Mouse (Mus musculus) c-Kit-positive CD71-positive TER-119-negative erythroid progenitor cells, embryonic 14.5 days (primary cell): ENCODE results near the gene Cd300e.
A peak's percentile ranks its signal among the peaks of the same experiment; 100 is the strongest.

Source experiments
- DNase-seq: peaks from one replicate; pipeline ENCODE4 v3.0.0-alpha.2; 2013; ENCODE audit warnings: low read depth

Cd300e gene

DNA sequence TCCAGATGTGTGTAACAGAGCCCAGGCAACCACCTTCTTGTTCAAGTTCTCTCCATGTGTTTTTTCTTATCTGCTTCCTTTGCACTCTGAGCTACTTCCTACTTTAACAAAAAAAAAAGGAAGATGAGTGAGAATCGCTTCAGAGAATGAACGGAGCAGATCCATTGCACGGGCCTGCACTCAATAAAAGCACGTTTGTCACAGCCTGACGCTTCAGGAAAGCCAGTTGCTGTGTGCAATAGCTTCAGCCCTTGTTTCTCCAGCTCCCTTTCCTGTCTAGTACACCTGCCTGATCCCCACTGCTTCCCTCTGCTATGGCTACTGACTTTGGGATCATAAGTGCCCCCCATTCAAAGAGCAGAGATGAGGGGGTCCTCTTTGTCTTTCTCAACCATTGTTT, at the start of gene Cd300e:
Gene Cd300e, minus strand, starts transcription at position 101 of the 400 bp plus-strand sequence.
- DNase-seq: no peak

DNA sequence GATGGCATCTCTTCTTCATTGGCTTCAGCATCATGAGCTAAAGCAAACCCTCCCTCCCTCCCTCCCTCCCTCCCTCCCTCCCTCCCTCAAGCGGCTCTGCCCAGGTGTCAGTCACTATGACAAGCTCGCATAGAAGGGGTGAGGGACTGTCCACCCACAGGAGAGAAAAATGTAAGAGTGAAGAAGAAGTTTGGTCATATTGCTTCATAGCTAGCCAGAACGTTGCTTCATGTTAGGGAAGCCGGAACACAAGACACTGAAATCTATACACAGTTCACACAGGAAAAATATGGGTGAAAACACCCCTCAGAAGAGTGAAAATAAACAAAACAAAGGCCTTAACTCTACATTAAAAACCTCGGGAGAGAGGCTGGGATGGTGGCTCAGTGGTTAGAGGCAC, 48.3 kb upstream of the Cd300e start:
- no peak for DNase-seq

DNA sequence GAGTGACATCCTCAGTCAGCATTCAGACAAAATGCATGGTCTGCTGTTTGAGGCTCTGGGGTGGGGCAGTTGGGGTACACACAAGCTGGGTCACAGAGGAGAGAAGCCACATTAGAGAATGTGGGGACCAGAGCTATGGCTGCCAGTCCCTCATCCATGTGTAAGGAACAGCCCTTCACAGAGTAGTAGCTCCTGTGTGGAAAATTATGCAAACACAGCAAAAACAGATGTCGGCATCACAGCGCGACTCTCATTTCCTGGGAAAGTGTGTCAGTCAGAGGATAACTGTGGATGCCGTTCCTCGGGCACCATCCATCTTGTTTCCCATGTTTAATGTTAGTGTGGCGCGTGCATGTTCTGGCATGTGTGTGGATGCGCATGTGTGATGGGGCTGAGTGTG, 46.2 kb upstream of the Cd300e start:
- DNase-seq: no peak

DNA sequence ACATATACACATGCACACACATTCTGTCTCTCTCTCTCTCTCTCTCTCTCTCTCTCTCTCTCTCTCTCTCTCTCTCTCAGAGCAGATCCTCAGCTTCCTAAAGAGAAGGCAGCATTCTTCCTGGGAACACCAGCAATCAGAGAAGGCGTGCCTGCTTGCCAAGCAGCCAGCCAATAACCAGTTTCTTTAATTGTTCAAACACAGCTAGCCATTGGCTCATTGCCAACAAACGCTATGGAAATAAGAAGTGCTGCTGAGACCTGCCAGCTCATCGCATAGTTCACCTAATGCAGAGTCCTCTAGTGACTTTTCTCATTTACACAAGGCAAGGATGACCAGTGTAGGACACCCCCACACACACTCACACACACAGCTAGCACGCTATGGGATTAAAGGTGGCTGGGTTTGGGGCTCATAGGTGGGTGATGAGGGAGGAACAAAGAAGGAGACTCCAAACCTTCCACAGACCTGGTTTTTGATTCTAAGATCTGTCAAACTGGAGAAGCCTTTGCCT, 45.5 kb upstream of the Cd300e start:
- no peak for DNase-seq

DNA sequence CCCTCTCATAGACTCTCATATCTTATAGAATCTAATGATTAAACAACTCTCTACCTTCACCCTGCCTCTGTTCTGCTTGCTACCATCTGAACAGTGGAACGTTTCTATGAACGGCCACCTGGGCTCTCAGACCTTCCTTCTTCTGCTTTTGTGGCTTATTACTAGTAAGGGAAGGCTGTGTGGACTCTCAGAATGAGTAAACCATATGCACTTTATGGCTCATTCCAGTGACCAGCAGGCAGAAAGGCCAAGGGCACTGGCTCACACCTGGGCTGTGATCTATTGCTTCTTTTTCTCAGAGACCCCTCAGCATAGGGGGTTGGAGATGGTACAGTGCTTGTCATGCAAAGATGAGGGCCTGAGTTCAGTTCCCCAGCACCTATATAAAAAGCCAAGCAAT, 44.7 kb upstream of the Cd300e start:
- no peak for DNase-seq

DNA sequence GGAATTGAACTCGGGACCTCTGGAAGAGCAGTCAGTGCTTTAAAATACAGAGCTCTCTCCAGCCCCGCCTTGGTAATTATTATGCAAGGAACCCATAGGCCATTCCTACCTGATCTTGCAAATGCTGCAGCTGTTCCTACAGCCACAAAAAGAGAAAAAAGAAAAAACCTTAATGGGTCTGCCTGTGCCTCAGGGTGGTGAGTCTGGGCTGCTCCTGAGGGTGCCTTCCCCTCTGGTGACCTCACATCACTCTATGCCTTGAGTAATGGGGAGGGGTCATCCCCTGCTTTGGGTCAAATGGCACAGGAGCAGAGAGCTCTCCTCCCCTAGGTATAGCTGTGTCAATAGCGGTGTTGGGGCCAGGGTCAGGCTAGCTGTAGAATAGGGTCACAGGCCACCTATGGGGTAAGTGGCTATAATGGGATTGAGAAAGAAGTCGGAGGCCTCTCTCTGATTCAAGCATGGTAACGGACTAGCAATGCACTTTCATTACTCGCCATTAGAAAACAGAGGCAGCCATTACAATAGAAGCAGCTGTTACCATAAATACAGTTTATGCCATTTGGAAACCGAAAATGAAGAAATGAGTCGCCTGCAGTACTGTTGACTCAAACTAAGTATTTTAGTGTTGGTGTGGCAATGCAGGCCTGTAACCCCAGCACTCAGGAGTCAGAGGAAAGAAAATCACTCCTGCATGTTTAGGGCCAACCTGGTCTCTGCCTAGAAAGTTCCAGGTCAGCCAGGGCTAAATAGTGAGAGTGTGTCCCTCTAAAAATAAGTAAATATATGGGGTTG, 43.0 kb upstream of the Cd300e start:
- DNase-seq: no peak

DNA sequence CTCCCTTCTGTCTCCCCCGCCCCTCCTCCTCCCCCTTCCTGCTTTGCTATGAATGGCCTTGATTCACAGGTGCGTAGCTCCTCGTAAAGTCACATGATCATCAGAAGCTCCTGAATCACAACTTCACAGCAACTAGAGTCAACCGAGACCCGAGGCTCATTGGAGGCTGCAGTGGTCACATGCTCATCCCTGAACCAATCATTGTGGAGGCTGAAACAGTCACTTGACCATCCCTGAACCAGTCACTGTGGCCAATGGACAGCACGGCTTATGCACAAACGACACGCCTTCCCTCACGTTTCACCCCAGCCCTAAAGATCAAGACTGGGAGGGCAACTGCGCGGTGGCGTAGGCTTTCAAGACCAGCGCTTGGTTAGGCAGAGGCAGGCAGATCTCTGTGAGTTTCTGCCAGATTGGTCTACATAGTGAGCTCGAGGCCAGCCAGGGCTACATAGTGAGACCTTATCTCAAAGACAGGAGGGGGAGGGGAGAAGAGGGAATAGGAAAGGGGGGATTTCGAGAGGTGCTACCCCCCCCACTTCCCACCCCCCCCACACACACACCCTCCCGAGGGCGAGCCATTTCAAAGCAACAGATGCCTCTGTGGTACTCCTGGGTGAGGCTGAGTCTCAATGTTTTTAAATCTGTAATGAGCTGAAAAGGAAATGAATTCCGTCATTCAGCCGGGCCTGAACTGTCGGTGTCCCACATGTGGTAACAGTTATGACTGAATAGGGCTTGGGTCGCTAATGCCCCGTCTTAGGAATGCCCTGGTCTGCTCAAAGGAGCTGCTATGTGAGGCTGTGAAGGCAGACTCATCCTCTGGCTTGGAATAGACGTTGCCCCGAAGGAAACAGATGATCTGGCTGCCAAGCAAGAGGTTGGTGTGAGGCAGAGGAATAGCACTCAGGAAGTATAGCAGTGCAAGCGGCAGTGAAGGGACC, 41.8 kb upstream of the Cd300e start:
- DNase-seq: no peak

DNA sequence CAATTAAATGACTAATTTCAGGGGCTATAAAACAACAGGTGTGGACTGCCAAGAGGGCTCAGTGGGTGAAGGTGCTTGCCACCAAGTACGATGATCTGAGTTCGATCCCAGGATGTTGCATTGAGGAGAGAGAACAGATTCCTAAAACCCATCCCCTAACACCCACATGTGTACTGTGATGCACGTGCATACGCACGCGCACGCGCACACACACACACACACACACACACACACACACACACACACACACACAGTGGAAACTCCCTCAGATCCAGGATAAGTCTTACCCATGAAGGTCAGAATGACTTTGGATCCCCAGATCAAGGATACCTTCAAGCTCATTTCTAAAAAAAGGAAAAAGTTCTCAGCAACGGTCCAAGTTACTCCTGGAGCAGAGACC, 40.1 kb upstream of the Cd300e start:
- DNase-seq: no peak

DNA sequence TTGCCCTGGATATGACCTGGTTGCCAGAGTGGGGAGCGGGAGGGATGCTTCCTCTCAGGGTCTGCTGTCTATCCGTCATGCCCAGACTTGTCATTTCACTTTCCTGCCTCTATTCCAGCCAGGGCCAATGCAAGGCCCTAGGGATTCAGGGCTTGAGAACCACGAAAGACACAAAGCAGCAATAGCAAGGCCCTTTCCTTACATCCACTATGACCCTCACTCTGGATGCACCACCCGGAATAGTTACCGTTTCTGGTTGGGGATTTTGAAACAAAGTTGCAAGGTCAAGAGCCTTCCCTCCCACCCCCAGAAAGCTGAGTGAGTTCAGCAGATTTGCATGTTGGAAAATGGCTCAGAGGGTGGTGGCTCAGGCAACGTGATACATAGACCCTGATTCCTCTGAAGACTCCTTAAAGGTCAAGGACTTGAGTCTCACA, 39.7 kb upstream of the Cd300e start:
- DNase-seq: no peak

DNA sequence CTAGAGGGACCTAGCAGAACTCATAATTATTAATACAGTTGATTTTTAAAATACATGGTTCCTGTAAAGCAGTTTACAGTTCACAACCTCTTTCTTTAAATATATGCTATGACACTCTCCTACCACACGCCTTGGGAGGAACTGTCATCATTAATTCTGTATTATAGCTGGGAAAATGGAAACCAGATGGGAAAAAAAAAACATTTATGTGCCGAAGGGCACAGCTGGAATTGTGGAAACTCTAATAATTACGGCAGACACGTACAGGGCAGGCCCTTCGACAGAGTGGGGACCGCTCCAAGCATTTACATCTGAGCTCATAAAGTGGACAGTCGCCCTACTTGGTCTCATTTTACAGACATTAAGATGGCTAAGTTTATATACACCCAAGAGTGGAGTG, 38.8 kb upstream of the Cd300e start:
- no peak for DNase-seq

DNA sequence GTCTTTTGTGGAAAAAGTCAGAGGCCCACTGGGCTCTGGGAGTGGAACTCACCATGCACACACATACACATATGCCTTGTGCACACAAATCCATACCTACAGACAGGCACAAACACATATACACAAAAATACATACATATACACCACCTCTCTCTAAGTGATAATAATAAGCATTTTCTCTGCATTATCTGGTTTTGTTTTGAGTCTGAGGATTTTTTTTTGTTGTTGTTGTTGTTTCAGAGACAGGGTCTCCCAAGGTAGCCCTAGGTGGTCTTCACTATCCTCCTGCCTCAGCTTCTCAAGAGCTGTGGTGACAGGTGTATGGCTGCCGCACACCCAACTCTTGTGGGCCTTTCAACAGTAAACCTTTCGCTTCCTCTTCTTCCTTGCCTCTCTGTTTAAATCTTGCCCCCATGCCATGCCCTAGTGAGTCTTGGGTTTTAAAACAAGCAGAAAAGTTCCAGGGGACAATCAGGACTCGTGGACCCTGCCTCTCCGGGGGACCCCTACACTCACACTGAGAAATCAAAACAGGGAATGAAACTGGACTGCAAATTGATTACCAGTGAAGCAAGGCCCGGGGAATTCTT, 38.1 kb upstream of the Cd300e start:
- no peak for DNase-seq

DNA sequence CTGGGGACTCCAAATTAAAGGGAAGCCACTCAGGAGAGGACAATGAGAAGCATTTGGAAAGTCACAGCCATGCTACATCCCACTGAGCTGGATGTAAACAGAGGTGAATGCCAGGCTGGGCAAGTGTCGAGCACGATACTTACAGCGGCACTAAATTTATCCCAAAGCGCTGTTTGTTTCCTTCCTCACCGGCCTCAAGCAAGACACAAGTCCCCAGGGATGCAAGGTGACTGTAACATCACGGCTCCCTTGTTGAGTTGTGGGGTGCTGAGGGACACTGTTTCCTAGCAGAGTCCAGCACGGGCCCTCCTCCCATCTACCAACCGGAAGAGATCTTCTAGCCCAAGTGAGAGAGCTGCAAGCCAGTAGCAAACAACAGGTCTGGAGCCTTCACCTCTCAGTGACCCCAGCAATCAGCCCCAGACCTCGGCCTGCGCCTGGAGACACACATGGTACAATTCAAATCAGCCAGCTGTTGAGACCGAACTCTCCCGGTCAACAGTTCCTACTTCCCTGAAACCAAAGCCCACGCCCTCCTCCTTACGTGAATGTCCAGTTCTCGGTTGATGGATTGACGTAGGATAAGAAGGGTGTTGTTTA, 37.4 kb upstream of the Cd300e start:
- no peak for DNase-seq

DNA sequence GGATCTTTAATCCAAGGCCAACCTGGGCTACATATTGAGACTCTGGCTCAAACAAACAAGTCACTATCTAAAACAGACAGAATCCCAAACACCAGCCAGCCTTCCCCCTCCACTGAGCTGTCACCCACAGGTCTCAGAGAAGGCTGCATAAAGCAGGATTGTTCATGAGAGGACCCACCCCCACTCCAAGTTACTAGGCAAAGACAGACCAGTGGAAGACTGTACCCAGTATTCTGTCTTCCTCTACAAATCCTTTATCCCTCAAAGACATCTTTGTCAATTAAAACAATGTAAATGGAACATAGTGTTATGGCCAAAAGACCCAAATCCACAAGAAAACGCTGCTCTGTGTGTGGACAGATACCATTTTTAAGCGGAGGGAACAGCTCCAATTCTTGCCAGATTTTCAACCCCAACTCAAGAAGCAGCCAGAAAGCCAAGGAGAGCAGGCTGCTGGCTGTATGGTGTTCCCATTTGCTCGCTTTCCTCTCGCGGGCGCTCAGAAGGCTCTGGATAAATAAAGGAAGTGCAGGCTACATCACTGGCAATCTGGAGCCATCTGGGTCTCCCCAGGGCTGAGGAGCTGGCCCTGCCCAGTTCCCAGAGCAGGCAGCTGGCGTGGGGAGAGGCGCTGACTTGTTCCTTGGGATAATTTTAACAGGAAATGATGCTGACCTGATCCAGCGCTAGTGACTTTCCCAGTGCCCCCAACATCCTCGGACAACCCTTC, 36.4 kb upstream of the Cd300e start:
- no peak for DNase-seq

DNA sequence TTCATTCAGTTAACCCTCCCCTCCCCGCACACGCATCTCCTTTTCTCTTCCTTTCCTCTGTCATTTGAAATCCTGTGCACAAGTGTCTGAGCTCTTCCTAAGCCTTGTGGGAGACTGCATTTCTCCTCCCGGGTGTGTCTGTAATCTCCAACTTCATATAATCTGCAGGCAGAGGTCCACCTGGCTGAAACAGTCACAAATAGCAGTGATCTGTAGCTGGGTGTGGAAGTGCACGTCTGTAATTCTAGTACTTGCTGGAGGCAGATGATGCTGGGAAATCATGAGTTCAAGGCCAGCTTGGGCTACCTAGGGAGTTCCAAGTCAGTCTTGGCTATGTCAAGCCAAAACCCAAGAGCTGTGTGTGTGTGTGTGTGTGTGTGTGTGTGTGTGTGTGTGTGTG, 30.2 kb upstream of the Cd300e start:
- DNase-seq: no peak

DNA sequence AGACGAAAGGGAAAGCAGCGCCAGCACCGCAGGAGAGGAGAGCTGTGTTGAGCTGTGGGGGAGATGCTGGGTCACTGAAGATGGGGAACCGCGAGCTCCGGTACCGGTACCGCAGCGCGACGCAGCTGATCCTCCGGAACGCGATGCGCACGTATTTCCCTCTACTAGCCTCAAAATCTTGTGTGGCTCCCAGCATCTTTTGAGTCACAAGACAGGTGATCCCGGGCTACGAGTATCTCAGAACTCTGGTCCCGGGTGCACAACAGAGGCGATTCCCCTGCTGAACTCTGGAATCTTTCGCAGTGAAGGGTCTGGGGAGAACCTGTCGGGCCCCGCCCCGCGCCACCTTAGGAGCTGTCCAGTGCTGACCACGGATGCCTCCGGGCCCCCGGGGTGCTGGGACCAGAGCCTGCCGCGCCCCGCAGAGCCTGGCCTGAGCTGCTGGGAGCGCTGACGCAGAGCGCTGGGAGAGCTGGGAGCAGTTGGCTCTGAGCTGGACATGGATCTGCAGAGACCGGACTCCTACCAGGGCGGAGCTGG, 29.5 kb upstream of the Cd300e start, which contains the start of gene Rab37:
Gene Rab37, plus strand, starts transcription at position 70 of the 540 bp plus-strand sequence.
- DNase-seq: no peak

DNA sequence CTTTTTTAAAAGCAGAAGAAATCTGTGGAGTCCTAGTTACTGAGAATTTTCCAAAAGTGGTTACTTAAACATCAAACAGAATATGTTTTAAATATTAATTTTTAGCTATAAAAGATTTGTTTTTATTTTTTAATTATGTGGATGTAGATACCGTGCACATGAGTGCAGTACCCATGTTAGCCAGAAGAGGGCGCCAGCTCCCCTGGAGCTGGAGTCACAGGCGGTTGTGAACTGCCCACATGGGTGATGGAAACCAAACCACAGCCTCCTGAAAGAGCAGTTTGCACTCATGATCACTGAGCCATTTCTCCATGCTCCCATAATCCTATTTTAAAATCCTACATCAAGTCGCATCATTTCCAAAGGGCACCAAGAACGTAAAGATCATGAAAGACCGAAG, 27.9 kb upstream of the Cd300e start:
- DNase-seq: no peak

DNA sequence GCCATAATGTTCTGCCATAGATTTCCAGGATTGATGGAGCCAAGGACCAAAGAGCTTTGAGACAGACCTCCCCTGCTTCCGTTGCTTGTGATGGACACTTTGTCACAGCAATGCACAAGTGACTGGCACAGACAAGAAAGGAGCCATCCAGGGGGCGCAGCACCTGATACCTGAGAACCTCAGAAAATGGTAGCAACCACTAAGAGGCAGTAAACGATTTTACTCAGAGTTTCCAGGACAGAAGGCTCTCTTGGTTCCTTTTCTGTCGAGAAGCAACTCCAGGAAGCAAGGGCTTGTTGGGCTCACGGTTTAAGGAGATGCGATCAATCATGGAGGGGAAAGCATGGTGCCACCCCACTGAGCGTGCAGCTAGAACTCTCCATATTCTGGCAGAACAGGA, 24.2 kb upstream of the Cd300e start:
- DNase-seq: no peak

DNA sequence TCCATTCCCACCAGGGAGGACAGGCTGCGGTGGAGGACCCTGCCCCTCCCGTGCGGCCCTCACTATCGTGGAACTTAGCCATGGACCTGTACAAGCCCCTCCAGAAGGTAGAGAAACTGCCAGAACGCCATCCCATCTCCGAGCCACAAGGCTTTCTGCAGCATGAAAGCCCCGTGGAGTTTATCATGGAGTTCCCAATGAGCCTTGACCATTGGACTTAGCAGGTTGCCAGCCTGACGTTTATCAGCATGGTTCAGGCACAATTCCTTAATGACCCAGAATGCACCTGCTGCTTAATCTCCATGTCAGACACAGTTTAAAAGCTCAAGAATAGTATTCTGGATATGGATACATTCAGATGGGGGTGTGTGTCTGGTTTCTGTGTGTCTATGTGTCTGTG, 23.1 kb upstream of the Cd300e start:
- DNase-seq: no peak

DNA sequence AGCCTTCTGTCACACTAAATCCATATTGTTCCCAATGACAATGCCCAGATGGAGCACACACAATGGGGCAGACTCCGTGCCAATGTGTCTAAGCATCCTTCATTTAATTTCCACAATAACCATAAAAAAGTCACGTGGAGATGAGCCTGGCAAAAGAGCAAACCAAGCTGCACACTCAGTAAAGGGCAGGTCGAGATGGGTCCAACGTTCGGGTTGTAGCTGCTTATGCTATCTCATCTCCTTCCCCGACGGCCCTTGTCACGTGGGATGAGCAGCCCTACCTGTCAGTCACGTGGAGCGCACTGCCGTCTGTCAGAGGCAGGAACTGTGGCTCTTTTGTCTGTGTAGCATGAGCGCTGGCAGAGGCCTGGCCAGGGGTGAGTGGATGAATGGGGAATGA, 22.6 kb upstream of the Cd300e start:
- DNase-seq: no peak

DNA sequence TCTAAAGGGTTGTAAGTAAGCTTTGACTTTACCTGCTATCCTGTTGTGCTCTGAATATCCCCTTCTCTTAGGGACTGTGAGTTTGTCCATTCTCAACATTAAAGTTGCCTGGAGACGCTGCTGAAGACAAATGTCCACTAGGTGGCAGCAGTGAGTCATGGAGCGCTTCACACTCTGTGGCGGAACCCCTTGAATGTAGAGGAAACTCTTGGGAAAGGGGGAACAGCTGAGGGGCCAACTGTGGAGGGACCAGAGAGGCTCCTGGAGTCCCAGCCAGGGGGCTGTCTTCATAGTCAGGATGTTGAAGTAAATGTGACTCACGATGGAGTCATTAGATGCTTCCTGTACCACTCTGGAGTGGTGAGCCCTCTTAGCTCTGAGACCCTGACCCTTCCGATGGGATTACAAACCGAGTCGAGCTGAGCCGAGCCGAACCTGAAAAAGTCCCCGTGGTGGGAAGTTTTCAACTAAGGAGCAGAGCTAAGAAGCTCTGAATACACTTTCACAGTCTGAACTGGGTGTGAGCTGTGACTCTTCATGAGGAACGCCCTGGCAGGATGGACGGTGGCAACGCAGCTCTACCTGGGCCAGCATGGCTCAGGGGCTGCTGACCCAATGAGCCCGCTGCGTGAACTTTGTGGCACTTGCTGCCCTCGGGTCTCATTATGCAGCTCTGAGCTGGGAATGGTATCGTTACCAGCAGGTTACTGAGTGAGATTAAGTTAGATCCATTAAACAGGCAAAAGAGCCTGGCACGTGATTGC, 21.6 kb upstream of the Cd300e start:
- DNase-seq: peak; percentile 53
